Mouse (Mus musculus): ENCODE results near the gene Cdc6.

Cdc6 gene

DNA sequence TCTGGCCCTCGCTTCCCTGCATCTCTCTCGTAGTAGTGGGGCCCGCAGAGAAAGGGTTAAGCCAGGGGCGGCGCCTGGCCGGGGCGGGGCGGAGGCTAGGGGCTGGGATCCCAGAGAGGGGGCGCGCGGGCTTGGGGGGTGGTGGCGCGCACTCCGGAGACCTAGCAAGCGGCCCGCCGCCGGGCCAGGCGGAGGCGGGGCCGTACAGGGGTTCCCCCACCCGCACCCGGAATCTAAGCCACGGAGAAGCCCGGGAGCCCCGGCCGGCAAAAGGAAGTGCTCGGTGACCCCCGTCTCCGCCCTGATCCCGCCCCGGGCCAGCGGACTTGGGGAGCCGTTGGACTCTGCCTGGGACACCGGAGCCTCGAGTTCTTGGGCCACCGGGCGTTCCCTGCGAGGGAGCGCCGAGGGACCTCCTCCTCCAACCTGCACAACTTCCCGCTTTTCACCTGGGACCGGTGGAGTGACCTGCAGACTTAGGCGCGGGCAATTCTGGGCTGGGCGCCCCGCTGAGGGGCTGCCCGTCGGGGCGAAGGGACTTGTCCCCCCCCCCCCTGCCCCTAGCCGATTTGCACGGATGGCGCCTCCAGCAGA lies 52.8 kb downstream of the Cdc6 start:
- DNase-seq (ENCODE audit: low read depth, low spot score): no peak

DNA sequence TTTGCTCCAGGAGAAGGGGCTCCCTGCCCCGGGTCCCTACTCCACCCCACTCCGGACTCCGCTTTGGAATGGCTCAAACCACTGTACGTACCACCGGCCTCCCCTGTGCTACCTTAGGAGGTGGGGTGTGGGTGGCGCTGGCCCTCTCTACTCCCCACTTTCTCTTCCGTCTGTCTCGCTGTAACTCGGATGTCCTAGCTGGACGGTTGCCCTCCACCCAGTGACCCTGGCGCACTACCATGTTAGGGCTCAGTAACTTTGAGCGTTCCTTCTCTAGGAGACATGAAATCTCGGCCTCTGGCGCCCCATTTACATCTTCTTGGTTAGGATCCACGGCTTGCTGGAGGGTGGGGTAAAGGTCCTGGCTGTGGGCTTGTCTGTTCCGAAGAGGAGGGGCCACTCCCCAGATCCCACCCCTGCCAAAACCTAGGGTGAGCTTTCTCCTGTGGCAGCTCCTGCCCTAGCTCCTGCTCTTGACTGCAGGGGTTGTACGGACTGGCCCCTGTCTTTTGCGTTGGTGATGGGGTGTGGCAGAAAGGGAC lies 53.5 kb downstream of the Cdc6 start:
- no peak for DNase-seq (ENCODE audit: low read depth, low spot score)

DNA sequence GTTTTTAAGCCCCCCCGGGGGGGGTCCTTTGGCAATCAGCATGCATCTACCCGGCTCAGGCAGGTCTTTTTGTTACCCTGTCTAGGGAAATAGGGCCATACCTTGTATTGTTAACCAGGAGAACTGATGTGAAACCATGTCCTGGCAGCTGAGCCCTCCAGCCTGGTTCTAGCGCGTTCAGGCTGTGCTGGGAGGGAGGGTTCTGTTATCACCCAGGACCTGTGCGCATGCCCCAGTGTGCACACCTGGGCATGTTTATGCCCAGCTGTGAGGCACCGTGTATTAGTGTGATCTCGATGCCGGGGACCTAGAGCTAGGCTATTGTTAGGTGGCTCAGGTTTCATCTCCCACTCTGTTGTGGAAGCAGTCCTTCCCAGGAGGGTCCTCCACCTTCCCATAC lies 54.2 kb downstream of the Cdc6 start:
- no peak for DNase-seq (ENCODE audit: low read depth, low spot score)

DNA sequence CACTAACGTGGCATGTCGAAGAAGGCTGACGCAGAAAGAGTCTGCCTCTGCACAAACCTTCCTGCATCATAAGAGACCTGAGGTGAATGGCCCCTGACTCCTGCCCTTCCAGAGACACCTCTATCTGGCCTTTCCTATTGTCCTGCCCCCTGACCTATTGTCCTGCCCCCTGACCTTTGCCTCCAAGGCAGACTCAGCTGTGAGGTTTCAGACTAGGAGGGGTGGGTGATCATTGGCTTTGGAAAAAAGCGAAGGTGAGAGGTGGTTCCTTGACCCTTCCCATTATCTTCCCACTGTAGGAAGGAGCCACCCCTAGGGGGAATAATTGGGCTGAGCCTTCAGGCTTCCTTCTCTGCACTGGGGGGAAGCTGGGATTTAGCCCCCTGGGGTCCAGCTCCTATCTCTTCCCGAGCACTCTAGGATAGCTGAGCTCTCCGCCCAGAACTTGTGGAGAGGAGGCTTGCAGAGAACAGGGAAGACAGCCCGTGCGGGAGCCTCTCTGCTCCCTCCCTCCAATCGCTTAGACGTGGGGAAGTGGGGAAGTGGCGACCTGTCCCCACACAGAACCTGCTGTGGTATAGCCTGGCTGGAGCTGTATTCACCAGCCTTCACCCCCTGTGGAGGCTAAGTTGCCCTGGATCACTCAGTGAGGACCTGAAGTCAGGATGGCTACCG lies 55.0 kb downstream of the Cdc6 start:
- DNase-seq (ENCODE audit: low read depth, low spot score): no peak

DNA sequence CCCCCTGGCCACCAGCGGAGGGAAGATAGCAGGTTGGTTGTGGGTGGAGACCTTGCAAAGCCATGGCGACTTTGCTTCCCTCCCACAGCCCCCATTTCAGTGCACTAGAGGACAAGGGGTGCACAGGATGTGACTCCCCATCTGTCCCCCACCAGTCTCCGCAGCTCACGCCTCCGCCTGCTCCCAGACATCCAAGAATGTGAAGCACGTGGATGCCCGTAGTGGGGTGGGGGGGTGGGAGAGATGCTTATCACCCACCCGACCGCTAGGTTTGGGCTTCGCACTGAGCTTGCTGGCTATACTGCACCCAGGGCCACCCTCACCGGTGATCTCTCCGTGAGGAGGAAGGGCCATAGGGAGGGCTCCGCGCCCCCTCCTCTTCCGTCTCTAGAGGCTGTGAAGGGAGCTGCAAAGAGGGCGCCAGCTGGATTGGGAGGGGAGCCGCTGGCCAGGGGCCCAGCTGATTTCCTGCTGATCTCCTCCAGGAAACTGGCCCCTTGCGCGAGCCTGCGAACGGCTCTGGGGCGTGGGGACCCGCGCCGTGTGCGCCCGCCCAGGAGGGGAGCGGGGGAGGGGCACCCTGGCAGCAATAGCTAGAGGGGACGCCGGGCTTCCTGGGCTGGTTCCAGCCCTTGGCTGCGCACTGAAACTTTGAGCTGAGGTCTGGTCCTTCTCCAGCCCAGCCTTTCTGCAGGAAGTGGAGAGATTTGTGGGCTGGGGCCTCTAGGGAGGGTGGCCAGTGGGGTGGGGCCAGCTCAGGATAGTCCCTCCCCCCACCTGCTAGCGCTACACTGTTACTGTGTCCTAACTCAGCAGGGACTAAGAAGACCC lies 55.8 kb downstream of the Cdc6 start:
- DNase-seq (ENCODE audit: low read depth, low spot score): no peak

DNA sequence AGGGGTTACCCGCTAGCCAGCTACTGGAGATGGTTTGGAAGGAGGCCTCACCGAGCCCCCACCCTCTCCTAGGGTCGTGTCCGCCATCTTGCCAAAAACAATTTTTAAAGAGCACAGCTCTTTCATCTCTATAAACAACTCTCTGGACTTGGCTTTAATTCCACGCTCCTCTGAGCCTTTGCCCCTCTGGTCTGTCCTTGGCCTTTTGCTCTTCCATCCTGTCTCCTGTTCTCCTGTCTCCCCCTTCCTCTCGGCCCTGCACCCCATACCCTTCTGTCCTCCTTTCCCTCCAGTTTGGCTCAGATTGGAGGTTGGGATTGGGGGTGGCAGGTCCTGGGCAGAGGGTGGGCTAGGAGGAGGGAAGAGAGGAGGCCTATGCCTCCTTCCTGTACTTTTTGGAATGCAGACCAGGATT lies 56.6 kb downstream of the Cdc6 start:
- no peak for DNase-seq (ENCODE audit: low read depth, low spot score)

DNA sequence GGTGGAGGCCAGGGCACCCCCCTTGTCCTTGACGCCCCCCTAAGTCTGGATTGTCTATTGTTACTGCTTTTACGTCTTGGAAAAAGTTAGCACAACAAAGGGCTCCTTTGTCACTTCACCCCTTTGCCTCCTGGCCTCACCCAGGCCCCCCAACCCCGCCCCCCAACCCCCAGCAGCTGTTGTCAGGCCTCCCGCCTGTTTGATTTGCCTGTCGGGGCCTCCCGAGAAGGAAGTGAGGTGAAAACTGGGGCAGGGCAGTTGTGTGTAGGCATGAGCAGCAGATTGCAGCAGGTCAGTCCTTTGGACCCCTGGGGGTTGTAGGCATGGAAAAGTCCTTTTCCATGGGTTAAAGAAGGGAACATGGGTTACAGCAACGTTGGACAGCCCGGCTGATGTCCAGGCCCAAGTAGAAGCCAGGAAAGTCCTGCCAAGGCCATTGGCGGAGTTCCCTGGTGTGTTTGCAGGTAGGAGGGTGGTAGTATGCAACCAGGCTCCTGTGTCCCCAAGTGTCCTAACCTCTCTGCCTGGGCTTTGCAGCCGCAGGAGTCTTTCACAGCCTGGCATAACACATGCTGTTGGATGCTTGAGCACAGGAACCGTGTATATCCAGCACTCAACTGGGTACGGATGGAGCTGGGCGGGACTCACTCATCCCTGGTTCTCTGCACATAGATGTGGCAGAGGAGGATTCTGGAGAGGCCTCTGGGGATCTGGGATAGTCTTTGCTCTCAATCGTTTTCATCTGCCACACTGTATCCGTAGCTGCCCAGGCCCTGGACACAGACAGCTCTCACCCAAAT lies 57.2 kb downstream of the Cdc6 start:
- DNase-seq (ENCODE audit: low read depth, low spot score): no peak

DNA sequence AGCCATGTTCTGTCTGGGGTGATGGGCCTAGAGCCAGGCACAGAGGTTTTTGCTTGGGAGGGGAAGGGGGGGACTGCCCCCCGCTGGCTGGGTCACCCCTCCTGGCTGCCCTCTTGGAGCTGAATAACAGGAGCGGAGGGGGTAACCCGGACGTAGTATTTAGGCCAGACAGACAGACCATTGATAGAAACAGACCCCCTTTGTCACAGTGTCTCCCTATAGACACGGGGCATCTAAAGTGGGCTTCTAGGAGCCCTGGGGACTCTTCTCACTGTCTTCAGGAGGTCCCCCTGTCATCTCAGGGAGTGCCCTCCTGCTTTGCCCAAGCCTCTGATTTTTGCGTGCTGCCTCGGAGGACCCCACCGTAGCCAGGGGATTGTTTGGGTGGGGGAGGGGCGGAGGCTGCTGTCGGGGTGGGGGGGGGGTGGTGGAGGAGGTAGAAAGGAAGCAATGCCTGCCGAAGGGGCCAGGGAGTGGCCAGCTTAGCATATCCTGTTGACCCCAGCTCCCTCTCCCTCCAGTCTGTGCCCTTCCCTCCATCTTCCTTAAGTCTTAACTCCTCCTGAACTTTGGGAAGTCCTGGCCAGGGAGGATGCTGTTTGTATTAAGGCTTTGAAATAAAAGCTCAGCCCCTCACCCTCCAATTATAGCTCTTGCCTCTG lies 57.9 kb downstream of the Cdc6 start:
- no peak for DNase-seq (ENCODE audit: low read depth, low spot score)

DNA sequence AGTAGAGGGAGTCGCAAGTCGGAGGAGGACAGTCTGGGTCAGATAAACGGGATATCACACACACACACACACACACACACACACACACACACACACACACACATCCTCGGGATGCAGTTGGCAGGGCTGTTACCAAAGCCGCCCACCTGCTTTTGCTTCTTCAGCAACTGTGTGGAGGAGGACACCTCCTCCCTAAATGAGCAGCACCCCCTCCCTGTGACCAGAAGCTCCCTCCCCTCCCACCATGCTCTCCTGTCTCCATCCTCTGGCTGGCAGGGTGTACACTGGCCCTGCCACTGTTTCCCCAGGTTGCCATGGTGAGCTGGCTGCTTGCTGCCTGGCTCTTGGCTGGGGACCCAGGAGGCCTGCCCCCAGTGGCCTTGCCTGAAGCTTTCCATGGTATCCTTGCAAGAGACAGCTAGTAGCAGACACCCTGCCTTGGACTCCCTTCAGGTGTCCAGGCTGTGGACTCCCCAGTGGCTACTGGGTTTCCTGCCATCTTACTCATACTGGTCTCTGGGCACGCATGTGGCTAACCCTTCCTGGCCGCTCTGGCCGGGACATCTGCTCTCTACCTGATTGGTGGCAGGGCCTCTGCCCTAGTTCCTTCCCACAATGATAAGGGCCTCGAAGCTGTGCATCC lies 59.0 kb downstream of the Cdc6 start:
- DNase-seq (ENCODE audit: low read depth, low spot score): no peak

DNA sequence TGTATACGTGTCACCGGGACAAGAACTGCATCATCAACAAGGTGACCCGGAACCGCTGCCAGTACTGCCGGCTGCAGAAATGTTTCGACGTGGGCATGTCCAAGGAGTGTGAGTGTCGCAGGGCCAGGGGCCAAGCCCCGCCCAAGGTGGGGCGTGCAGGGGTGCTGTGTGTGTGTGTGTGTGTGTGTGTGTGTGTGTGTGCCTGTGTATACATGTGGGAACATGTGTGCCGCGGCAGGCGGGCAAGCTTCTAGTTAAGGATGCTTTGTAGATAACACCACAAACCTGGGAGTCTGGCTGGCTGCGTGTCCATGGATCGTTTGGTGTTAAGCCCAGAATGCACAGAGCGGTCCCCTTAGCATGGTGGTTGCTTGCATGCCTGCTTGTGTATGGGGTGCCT lies 60.5 kb downstream of the Cdc6 start:
- no peak for DNase-seq (ENCODE audit: low read depth, low spot score)

DNA sequence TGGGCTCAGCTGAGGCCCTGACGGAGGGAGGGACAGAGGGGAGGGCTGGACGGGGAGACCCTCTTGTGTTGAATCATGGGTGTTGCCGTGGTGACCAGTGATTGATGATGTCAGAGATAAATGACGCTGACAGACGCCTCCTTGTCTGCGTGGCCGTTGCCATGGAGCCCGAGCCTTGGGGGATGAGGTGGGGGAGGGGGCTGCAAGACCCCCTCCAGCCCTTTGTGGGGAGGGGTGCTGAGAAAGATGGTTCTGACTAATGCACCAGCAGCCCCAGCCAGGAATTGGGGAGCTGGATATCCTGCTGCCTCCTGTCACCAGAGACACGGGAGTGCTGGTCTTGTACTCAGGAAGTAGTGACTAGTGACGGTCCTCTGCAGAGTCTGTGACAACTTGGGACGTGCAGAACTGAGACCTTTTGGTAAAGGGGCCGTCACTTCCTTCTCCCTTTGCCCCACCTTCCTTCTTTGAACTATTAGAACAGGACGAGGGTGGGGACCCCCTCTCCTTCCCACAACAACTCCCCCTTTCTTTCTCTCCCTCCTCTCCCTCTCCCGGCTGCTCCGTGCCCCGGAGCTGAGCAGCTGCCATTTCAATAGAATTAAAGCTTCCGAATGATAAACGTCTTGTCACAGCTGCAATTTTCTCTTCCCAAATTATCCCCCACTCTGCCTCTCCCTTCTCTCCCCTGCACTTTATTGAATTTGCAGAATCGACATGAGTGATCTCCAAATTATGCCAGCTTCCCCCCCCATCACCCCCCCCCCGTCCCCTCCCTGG lies 61.3 kb downstream of the Cdc6 start:
- no peak for DNase-seq (ENCODE audit: low read depth, low spot score)

DNA sequence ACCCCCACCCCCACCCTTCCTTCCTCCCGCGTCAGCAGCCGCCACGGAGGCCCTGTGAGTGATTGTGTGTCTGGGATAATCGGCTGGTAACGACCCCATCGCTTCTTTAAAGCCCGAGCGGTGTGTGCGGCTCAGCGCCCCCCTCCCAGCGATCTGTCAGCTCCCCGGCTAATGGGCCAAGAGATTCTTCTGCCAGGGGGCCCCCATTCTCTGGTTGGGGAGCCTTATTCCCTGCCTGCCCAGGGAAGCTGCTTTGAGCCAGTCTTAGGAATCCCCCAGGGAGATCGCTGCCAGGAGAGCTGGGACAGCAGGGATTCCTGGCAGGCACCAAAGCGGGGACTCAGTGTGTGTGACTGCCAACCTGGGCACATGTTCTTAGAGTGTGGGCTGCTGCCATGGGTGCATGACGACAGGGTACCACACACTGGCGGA lies 61.9 kb downstream of the Cdc6 start:
- DNase-seq (ENCODE audit: low read depth, low spot score): no peak

DNA sequence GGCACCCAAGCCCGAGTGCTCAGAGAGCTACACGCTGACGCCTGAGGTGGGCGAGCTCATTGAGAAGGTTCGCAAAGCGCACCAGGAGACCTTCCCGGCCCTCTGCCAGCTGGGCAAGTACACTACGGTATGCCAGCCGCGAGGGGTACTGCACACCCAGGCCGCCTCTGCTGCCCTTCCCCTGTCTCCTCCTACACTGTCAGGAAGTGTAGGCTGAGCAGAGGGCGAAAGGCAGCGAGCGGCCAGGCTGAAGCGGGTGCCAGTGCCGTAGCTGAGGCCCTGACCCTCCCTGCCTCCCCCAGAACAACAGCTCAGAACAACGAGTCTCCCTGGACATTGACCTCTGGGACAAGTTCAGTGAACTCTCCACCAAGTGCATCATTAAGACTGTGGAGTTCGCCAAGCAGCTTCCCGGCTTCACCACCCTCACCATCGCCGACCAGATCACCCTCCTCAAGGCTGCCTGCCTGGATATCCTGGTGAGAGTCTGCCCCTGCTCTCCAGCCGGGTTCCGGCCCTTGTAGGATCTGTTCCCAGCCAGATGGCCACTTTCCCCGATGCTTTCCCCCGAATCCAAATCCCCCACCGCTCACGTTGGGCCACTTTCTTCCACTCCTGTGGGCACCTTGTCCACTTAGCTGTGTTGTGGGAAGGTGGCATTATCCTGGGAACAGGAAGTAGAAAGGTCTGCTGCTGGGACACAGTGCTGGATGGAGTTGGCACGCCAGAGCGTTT lies 62.8 kb downstream of the Cdc6 start:
- DNase-seq (ENCODE audit: low read depth, low spot score): no peak

DNA sequence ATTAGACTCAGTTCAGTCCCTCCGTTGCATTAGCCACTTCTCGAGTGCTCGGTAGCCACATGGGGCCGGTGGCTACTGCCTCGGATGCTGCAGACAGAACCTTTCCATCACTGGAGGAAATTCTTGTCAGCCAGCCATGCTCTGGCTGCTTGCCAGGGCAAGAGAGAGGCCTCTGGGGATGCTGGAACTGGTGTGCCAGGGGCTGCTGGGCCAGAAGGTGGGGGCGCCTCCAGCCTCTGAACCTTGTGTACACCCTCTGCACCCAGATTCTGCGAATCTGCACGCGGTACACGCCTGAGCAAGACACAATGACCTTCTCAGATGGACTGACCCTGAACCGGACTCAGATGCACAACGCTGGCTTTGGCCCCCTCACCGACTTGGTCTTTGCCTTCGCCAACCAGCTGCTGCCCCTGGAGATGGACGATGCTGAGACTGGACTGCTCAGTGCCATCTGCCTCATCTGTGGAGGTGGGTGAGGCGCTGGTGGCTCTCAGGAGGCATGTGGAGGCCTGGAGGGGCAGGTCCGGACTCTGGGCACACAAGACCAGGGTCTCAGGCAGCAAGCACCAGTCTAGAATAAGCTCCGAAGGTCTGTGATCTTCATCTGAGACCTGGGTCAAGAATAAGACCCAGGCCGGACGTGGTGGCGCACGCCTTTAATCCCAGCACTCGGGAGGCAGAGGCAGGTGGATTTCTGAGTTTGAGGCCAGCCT lies 63.9 kb downstream of the Cdc6 start:
- no peak for DNase-seq (ENCODE audit: low read depth, low spot score)

DNA sequence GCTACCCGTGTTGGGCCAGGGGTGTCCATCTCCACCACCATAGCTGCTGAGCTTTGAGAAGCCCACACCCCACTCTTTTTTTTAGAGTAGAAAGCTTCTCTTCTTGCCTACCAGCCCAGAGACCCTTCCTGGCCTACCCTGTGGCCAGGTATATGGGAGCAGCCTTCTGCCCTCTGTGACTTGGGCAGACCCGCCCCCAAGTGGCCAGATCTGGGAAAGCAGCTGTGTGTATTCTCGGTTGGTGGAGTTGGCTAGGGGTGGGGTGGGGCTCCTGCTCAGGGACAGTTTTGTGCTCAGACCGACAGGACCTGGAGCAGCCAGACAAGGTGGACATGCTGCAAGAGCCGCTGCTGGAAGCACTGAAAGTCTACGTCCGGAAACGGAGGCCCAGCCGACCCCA lies 64.6 kb downstream of the Cdc6 start:
- no peak for DNase-seq (ENCODE audit: low read depth, low spot score)

DNA sequence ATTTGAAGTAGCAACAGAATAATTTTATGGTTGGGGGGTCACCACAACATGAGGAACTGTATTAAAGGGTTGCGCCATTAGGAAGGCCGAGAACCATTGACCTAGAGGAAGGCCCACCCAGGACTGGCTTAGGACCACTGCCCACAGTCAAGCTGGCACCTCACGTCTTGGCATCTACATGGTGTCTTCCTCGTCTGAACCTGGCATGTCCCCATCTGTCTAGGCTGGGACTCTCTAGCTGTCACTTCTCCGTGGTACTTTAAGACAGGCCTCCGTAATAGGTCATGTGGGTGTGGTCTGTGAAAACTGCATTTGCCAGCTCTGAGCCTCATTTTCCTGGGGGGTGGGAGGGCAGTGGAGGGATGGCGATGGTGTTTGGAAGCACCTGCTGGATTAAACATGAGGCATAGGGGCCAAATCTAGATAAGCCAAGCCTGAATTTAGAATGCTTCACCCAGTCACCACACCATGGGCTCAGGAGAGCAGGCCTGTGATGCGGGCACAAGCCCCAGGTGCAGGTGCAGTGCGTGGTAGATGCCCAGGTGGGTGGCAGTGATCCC lies 65.3 kb downstream of the Cdc6 start:
- DNase-seq (ENCODE audit: low read depth, low spot score): no peak
